Mouse (Mus musculus) ovary, postnatal 36 days (tissue): ENCODE measurements around the gene Aqp3.
"Not testable (repeated sequence)": the region's sequence is repeated elsewhere in the genome, so short reads cannot be mapped to it uniquely, and the experiment has no call there.

Experiments
- DNase-seq: peaks from one replicate; pipeline ENCODE4 v3.0.0; 2022; ENCODE audit warnings: low spot score, mixed read lengths

Aqp3 gene

GRCm38 (mm10) chr4:41102901-41103300 lies 4.9 kb upstream of the Aqp3 start:
- no peak for DNase-seq

DNA sequence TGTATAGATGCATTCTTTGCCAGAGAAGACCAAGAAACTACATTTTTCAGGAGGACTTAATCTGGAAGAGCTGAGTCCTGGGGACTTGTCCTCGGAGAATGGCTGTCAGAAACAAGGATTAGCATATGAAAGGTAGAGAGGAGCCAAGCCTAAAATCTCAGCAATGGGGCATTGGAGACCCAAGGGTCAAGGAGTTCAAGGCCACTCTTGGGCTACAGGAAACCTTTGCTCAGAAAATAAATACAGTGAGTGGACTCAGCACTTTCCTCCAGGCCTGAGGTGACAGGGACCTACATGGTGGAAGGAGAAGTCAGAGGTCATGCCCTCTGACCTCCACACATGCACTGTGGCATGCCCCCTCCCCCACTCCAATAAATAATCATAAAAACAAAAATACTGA lies 3.0 kb upstream of the Aqp3 start:
- no peak for DNase-seq

GRCm38 (mm10) chr4:41098577-41098951 lies 581 bp upstream of the Aqp3 start:
- DNase-seq, result no peak

GRCm38 (mm10) chr4:41097381-41097780 lies 602 bp downstream of the Aqp3 start:
- no peak for DNase-seq

DNA sequence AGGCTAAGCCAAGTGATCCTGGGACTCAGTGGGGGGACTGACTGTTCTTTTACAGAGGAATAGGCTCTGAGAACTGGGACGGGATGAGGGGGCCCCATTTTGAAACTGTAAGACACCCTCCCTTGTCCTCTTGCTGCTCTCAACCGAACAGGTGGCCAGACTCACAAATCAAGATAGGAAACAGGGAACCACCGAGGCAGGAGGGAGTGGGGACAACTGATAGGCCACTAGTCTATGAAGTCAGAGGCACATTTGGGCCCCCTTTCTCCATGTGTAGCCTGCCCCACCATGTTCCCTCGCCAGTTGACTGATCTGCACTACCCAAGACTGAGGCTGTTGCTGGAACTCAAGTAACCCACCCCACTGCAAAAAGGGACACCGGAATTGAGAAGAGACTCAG lies 1.2 kb downstream of the Aqp3 start:
- DNase-seq, result no peak

GRCm38 (mm10) chr4:41096169-41096568 lies 1.8 kb downstream of the Aqp3 start:
- no peak for DNase-seq

- no peak for DNase-seq
Measured at GRCm38 (mm10) chr4:41094361-41094760, 3.6 kb downstream of the Aqp3 start.

DNA sequence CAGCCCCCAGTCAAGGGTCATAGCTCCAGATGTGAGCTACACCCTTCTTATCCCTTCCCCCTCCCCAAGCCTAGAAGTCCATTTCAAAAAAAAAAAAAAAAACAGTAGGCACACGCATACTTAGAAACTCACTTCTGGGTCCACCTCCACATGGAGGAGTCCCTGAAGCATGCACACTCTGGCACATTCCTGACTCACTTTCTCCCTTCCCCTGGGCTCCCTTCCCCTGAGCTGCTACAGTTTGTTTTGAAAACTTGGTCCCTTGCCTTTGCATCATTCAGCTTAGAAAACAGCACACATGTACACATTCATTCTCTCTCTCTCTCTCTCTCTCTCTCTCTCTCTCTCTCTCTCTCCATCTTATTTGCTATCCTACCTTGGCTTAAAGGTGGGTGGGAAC lies 5.0 kb downstream of the Aqp3 start:
- no peak for DNase-seq

GRCm38 (mm10) chr4:41091391-41091790 lies 6.6 kb downstream of the Aqp3 start:
- no peak for DNase-seq

- no peak for DNase-seq
Measured at GRCm38 (mm10) chr4:41089705-41090104, 8.3 kb downstream of the Aqp3 start.

DNA sequence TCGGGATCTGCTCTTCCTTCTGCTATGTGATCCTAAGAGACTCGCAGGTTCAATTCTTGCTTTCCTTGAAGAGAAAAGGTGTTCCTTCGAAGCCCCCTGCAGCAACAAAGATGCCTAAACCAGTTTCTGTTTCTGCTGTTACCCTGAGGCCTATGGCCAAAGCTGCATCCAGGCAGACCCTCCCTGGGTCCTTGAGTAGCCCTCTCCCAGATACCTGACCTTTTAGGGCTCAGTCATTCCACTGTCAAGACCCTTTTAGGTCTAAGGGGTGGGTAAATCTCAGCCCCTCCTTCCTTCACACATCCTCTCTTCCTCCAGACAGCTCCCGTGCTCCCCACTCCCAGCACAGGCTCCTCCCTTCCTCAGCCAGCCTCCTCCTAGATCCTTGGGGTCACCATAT lies 8.8 kb downstream of the Aqp3 start:
- no peak for DNase-seq

DNA sequence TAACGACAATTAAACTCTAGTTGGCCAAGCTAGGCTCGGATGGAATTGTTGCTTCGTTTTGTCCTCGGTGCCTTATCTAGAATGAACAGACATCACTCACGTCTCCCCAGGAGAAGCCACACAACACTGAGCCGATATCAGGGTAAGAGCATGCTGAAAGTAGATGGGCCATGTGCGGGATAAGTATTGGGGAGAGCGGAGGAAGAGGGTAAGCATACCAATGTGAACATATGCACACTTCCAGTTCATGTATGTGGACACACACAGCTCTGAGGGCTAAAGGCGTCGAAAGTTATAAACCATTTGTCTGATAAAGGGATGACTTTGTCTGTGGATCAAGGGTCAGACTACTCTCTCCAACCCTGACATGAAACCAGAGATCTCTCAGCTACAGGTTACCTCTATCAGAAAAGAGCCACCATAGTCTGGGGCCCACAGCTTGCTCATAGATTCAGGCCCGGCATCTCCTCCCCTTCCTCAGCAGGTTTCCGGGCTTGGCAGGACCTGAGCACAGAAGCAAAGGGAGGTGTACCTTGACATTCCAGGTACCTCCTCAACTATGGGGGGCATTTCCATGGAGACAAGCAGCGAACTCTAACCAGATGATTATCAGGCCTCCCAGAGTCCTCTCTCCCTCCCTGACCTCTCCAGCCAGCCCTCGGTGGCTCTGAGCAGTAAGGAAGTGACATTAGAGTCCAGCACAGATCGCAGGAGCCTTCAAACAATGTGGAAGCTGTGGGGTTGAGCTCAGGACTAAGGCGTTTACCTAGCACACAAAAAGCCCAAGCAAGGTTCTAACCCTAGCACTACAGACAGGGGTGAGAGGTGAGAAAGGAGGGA lies 10.3 kb downstream of the Aqp3 start:
- DNase-seq, result no peak

DNA sequence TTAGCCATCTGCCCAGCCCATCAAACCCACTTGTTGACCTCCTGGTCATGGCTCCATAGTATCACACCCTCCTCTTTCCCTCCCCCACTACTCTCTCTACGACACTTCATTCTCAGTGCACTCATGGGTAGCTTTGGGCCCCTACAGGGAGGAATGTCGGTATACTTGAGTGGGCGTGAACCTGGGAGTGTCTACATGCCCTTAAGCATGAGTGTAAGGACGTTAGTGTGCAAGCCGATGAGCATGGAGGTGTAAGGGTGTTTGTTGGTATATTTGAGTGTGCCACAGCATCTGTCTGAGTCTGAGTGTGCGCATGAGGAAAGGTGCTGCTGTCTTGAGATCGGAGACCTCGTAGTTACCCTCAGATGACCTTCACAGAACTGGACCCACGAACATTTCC lies 11.0 kb downstream of the Aqp3 start:
- DNase-seq, result no peak

GRCm38 (mm10) chr4:41084819-41085218 lies 13.2 kb downstream of the Aqp3 start:
- no peak for DNase-seq

GRCm38 (mm10) chr4:41082803-41083202 lies 15.2 kb downstream of the Aqp3 start:
- DNase-seq, result not testable (repeated sequence)

GRCm38 (mm10) chr4:41081733-41082132 lies 16.2 kb downstream of the Aqp3 start:
- no peak for DNase-seq

- DNase-seq, result no peak
Measured at GRCm38 (mm10) chr4:41078726-41079125, 19.3 kb downstream of the Aqp3 start.

GRCm38 (mm10) chr4:41074461-41074860 lies 23.5 kb downstream of the Aqp3 start:
- no peak for DNase-seq

- no peak for DNase-seq
Measured at GRCm38 (mm10) chr4:41073008-41073817, 24.8 kb downstream of the Aqp3 start.

GRCm38 (mm10) chr4:41071500-41072429 lies 26.2 kb downstream of the Aqp3 start:
- no peak for DNase-seq

DNA sequence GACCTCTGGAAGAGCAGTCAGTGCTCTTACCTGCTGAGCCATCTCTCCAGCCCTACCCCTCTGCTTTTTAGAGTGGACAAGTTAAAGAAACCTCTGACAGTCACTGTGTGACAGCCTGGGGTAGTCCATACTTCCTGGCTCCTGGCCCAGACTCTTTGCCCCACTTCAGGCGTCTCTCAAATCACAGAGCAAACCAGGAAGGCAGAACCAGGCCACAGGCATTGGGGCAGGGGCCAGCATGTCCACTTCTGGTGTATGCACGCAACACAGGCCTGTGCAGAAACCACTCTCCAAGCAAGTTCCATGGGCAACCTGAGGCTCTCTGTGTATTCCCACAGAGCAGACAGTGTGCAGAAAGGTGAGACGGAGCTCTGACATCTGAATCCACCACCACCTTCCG lies 32.8 kb downstream of the Aqp3 start:
- DNase-seq, result no peak
